Mouse (Mus musculus): Measurements from ENCODE around the gene C87436. TPM values are rescaled to one million over a fixed set of nuclear protein-coding genes. Genes with fewer than 3 reads are reported as not detected.

Gene C87436
- total and polyA plus RNA-seq, 3 experiments: 5.2 to 8.7 (median 8.1) TPM

DNA sequence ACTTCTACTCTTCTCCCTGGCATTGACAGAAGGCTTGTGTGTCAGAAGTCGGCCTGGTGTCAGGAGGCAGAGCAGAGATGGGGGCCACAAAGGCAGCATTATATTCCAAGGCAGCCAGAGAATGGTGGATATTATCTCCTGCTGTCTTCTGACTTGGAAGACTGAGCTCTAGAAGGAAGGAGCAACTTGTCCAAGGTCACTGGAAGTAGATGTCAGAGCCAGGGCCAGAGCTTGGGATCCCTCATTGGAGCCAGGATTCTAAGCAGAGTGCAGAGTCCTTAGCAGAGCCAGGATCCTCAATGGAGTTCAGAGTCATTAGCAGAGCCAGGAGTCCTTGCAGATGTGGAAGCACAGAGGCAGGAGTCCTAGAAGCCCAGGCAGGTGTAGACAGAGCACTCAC, 77.8 kb downstream of the C87436 start:
- Histone ChIP-seq H3K27ac (ENCODE audit: insufficient read depth, low read depth) (no peak overlapping the region), H3K36me3 (replicated peaks in 1 of 2; ENCODE audit: control insufficient read depth in 1 of 2, insufficient read depth in 1 of 2, low read length in 1 of 2) (peaks cover 0 to 8% of the 10 kb centered on the region in 2 experiments), H3K4me2 (ENCODE audit: insufficient read depth, low read depth, poor library complexity, severe bottlenecking) (no peak overlapping the region), H3K4me3 (replicated peaks in 1 of 3; ENCODE audit: low read depth in 2 of 3, low read length in 2 of 3, poor library complexity in 1 of 3) (no peak overlapping the region), H3K9me3 (replicated peaks; ENCODE audit: low read length) (no peaks in the 10 kb centered on the region), H3K79me2 (replicated peaks; ENCODE audit: control insufficient read depth, extremely low read depth, insufficient read depth, poor library complexity, severe bottlenecking) (no peaks in the 10 kb centered on the region), H3K27me3 (replicated peaks) (no peaks in the 10 kb centered on the region), H3K4me1 (ENCODE audit: control insufficient read depth in 1 of 2, insufficient read depth in 2 of 2) (peaks cover 0 to 3% of the 10 kb centered on the region in 2 experiments; a peak in 1 of 4 replicates), H3K9ac (ENCODE audit: insufficient read depth, low read depth) (no peak overlapping the region)
- in situ Hi-C loops (cut with MboI; ENCODE audit: low pct_ligation_motif_present, low pct_unique_long_range_greater_than_20kb, low sequenced_read_pairs): no loop called here
- dilution Hi-C loops (cut with MboI; ENCODE audit: extremely low pct_ligation_motif_present, extremely low pct_unique_long_range_greater_than_20kb, low sequenced_read_pairs): no loop called here
- TF ChIP-seq USF2 (conservative IDR thresholded peaks at IDR 0.05; ENCODE audit: low read depth, low read length) (no peak), IRF4 (IDR thresholded peaks at IDR 0.05; ENCODE audit: low read depth, low read length) (no peak), EP300 (IDR thresholded peaks at IDR 0.05; ENCODE audit: low read length) (no peak), ZKSCAN1 (IDR thresholded peaks at IDR 0.05; ENCODE audit: borderline replicate concordance, low read depth, low read length) (no peak), MYC (IDR thresholded peaks at IDR 0.05; ENCODE audit: low read depth, low read length) (no peak), USF1 (IDR thresholded peaks at IDR 0.05; ENCODE audit: low read depth, low read length) (no peak), MEF2A (IDR thresholded peaks at IDR 0.05; ENCODE audit: borderline replicate concordance, low read depth, low read length) (no peak), ZNF384 (IDR thresholded peaks at IDR 0.05; ENCODE audit: low read depth, low read length) (no peak), TBP (conservative IDR thresholded peaks at IDR 0.05; ENCODE audit: low read depth, low read length) (no peak)
- DNase-seq (ENCODE audit: extremely low read depth): no peak

GRCm38 (mm10) chr6:86519767-86520345, 81.7 kb downstream of the C87436 start:
- no peak overlapping the region for H3K27ac ChIP-seq (ENCODE audit: insufficient read depth, low read depth)
- no peaks in the 10 kb centered on the region for H3K27me3 ChIP-seq (replicated peaks)
- H3K4me2 ChIP-seq (ENCODE audit: insufficient read depth, low read depth, poor library complexity, severe bottlenecking): no peak overlapping the region
- H3K79me2 ChIP-seq (replicated peaks; ENCODE audit: control insufficient read depth, extremely low read depth, insufficient read depth, poor library complexity, severe bottlenecking): peaks cover 24% of the 10 kb centered on the region
- dilution Hi-C loops (cut with MboI; ENCODE audit: extremely low pct_ligation_motif_present, extremely low pct_unique_long_range_greater_than_20kb, low sequenced_read_pairs) (no loop called here), in situ Hi-C loops (cut with MboI; ENCODE audit: low pct_ligation_motif_present, low pct_unique_long_range_greater_than_20kb, low sequenced_read_pairs) (no loop called here)
- H3K4me3 ChIP-seq (replicated peaks in 1 of 3; ENCODE audit: low read depth in 2 of 3, low read length in 2 of 3, poor library complexity in 1 of 3): no peak overlapping the region
- DNase-seq (ENCODE audit: extremely low read depth): no peak
- no peaks in the 10 kb centered on the region for H3K9me3 ChIP-seq (replicated peaks; ENCODE audit: low read length)
- no peak overlapping the region for H3K9ac ChIP-seq (ENCODE audit: insufficient read depth, low read depth)
- TF ChIP-seq UBTF (IDR thresholded peaks at IDR 0.05; ENCODE audit: low read depth, low read length) (no peak), NRF1 (IDR thresholded peaks at IDR 0.05; ENCODE audit: low read depth, low read length) (no peak)
- peaks cover 0 to 22% of the 10 kb centered on the region in 2 experiments; a peak in 2 of 4 replicates for H3K4me1 ChIP-seq (ENCODE audit: control insufficient read depth in 1 of 2, insufficient read depth in 2 of 2)
- peaks cover under 1 to 37% of the 10 kb centered on the region in 2 experiments for H3K36me3 ChIP-seq (replicated peaks in 1 of 2; ENCODE audit: control insufficient read depth in 1 of 2, insufficient read depth in 1 of 2, low read length in 1 of 2)
